Mouse (Mus musculus) gastrocnemius, adult 8-10 months (tissue): ENCODE data around the gene Ctr9. TPM values are rescaled to one million over a fixed set of nuclear protein-coding genes. Genes with fewer than 3 reads are reported as not detected.

Experiments
- DNase-seq, 2 experiments: peaks; one replicate each; pipeline ENCODE4 v3.0.0; 2022; ENCODE audit warnings: low spot score in 2 of 2
- total RNA-seq, 4 experiments: library from RNA; stranded (reverse); gene quantifications; 2 replicates each; pipeline ENCODE4 v1.2.4; 2022

The Ctr9 gene
- total RNA-seq, 4 experiments from 2014 or later: 13.3 to 16.2 (median 14.9) TPM

GRCm38 (mm10) chr7:111029046-111029553 lies 349 bp downstream of the Ctr9 start:
- no peak for DNase-seq

DNA sequence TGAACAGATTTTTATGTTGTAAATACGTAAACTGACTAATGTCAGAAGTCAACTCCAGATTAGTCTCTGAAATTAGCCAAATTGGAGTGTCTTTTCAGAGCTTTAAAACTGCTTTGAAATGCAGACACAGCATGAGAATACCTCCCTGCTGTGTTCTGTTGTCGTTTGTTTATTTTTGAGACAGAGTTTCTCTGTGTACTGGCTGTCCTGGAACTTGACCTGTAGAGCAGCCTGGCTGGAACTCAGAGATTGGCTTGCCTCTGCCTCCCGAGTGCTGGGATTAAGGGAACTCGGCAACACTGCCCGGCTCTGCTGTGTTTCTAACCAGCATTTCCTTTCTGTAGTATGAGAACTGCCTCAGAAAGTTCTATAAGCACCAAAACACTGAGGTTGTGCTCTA lies 20.2 kb downstream of the Ctr9 start:
- DNase-seq: no peak

GRCm38 (mm10) chr7:111049652-111050421 lies 21.1 kb downstream of the Ctr9 start:
- peak; percentile 36 to 47 for DNase-seq

GRCm38 (mm10) chr7:111055221-111055620 lies 26.5 kb downstream of the Ctr9 start:
- peak in 1 of 2 experiments; percentile 9 for DNase-seq

DNA sequence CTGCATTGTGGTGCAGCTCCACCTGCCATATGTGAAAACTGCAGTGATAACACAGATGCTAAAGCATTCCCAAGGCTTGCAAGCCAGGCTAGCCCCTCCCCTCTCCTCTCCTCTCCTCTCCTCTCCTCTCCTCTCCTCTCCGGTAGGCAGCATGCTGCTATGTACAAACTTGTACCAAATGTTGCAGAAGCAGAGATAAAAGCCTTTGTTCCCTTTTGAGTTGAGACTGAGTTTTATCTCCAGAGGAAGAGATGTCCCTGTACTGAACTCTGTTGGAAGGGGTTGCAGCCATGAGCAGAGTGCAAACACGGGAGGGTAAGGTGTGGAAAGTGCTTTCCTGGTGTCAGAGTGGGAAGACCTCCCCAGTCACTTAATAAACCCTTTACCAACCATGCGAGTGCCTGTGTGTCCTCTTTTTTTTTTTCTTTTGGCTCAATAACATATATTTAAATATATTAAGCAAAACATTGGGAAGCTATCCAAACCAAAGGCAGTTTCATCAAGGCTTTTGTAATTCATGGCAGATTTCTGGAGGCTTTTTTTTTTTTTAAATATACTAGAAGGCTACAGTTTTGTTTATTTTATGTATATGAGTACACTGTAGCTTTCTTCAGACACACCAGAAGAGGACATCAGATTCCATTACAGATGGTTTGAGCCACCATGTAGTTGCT lies 27.4 kb downstream of the Ctr9 start:
- DNase-seq: no peak

DNA sequence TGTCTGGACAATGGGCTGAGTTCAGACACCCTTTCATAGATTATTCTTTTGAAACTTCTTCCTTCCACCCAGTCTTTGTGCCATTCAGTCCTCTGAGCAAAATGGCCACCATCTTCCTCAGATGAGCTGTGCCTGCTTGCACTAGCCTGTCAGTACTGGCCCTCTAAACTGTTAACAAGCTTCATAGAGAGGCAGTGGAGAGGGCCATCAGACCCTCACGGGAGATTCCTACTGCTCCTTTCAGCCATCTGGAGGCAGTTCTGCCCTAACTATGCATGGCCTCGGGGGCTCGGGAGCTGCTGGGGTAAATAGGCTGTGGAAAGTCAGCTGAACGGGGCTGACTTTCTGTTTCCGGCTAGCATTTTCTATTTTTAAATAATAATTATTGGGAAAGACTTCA lies 30.8 kb downstream of the Ctr9 start:
- DNase-seq: no peak

- DNase-seq: no peak
Observed at GRCm38 (mm10) chr7:111062971-111063370, 34.2 kb downstream of the Ctr9 start.

DNA sequence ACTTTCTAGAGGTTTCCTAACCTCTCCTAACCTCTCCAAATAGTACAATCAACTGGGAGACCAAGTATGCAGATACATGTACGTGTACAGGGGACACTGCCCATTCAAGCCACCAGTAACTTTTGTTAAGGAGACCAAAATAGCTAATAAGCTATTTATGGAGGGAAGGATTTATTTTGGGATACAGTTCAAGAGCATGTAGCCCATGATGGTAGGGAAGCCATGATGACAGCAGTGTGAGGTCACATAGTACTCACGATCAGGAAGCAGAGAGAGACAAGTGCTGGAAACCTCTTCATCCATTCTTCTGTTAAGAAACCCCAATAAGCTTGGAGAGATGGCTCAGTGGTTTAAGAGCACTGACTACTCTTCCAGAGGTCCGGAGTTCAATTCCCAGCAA lies 39.4 kb downstream of the Ctr9 start:
- DNase-seq: no peak

GRCm38 (mm10) chr7:111069439-111070166 lies 40.9 kb downstream of the Ctr9 start:
- no peak for DNase-seq

GRCm38 (mm10) chr7:111070167-111070496 lies 41.4 kb downstream of the Ctr9 start:
- no peak for DNase-seq

- DNase-seq: no peak
Observed at GRCm38 (mm10) chr7:111072410-111072809, 43.7 kb downstream of the Ctr9 start.

DNA sequence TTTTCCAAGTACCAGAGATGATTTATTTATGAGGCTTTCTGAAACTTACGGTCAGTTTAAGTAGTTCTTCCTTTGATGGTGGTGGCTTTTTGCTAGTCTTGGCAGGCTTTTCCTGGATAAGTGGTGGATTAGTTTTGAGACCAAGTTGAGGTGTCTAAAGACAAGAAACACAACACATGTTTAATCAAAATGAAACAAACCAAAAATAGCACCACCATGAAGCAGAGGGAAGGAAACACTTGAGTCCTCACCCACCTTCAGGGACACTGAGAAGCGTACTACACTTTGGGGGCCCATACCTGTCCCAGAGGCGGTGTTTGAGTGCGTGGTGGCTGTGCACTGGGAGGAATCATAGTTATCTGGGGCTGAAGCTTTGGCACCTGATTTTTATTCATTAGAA lies 46.5 kb downstream of the Ctr9 start:
- DNase-seq: no peak

GRCm38 (mm10) chr7:111078271-111078670 lies 49.5 kb downstream of the Ctr9 start:
- DNase-seq: no peak

GRCm38 (mm10) chr7:111080026-111080425 lies 51.3 kb downstream of the Ctr9 start:
- no peak for DNase-seq

GRCm38 (mm10) chr7:111080876-111081275 lies 52.1 kb downstream of the Ctr9 start:
- DNase-seq: no peak

- DNase-seq: peak; percentile 78 to 83
Observed at GRCm38 (mm10) chr7:111082043-111082821, 53.5 kb downstream of the Ctr9 start.

DNA sequence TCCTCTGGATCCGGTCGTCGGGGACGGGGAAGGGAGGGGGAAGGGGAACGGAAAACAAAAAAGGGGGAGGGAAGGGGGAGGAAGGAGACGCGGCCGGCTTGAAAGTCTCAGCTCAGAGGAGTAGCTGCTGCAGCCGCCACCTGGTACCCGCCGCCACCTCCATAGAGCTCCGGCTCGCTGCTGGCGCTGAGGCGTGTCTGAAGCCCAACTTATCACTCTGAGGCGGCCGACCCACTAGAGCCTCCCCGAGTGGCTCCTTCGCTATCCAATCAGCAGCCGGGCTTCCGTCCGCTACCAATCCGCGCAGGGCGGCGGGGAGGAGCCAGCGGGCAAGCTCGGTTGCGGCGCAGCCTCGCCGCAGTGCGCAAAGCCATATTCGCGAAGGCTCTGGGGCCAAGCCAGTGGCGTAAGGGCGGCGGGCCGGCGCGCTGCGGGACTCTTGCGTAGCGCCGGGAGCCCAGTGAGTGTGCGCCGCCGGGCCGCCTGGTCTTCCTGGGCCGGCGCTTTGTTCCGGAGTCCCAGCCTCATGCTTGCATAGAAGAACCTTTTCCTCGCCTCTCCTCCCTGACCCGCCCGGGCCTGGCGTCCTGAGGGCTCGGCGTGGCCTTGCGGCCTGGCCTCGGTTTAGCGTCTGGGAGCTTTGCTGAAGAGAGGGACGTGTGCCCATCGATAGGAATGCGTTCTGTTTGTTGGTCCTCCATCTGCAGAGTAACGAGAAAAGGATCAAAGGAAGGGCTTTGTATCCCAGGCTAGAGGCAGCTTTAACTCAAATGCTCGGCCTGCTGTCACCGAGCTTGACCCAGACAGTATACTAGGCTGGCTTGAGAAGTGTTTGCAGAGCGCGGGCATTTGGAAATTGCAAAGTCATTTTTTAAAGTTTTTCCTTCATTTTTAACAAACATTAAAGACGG lies 54.3 kb downstream of the Ctr9 start, which contains the start of gene Eif4g2:
Eif4g2 (minus strand) TSS at position 209 of the 911 bp plus-strand sequence.
- DNase-seq: peak; percentile 96 to 99

DNA sequence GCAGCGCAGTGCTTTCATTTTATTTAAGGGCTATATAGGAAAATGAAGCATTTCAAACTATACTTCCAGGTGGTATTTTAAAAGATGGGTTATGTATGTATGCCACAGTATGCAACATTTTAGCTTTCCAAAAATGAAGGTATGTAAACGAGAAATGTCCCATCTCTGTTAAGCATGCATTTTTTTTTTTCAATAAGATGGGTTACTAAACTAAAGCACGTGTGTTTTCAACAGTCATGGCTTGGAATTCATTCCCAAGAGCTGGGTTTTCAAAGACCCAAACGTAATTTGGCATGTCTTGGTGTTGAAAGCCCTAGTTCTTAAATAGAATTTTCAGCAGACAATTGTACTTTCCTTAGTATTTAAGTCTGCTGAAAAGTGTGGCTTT lies 55.0 kb downstream of the Ctr9 start:
- no peak for DNase-seq

DNA sequence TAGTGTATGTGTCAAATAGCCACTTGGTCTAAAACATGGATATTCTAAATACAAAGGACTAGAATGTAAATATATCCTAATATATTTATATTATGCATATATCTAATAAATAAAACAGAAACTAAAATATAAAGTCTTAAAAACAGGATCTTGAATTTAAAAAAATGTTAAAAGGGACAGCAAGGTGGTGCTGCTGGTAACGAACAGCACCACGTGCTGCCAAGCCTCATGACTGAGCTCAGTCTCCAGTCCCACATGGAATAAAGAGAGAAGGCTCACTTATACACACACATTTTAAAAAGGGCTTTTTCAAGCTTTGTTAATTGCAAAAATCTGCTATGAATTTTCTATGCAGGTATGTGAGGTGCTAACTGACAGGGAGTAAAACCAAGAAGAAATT lies 55.7 kb downstream of the Ctr9 start:
- no peak for DNase-seq

- DNase-seq: no peak
Observed at GRCm38 (mm10) chr7:111085153-111085552, 56.4 kb downstream of the Ctr9 start.
